Mouse (Mus musculus) stomach, embryonic 16.5 days (tissue): Measurements from ENCODE around the gene Grk5. TPM values are rescaled to one million over a fixed set of nuclear protein-coding genes. Genes with fewer than 3 reads are reported as not detected.

Source experiments
- ATAC-seq: fragments of 200-750 bp; cut with Nextera tagmentation; 2 replicates; pipeline ENCODE4 v1.8.0; 2017; ENCODE audit warnings: moderate number of reproducible peaks, moderate TSS enrichment; ENCODE audit not compliant: insufficient read depth, low FRiP score
- H3K27ac ChIP-seq: fragments of 300-500 bp; sonication (generic); 2 replicates; pipeline ENCODE4 v1.5.1; 2014; ENCODE audit warnings: low read length
- H3K27me3 ChIP-seq: fragments of 300-500 bp; sonication (generic); 2 replicates; pipeline ENCODE4 v1.6.1; 2014; ENCODE audit warnings: low read length, control low read depth, mixed read lengths; ENCODE audit not compliant: control insufficient read depth, insufficient read depth
- H3K36me3 ChIP-seq: fragments of 300-500 bp; sonication (generic); 2 replicates; pipeline ENCODE4 v1.6.1; 2014; ENCODE audit warnings: low read length; ENCODE audit not compliant: control insufficient read depth, insufficient read depth
- H3K4me1 ChIP-seq: fragments of 300-500 bp; sonication (generic); 2 replicates; pipeline ENCODE4 v1.6.1; 2014; ENCODE audit warnings: low read length, control low read depth, mixed read lengths; ENCODE audit not compliant: control insufficient read depth, insufficient read depth
- H3K4me2 ChIP-seq: fragments of 300-500 bp; sonication (generic); 2 replicates; pipeline ENCODE4 v1.6.1; 2014; ENCODE audit warnings: low read depth, low read length, mixed read lengths
- H3K4me3 ChIP-seq: fragments of 300-500 bp; sonication (generic); replicated peaks from 2 replicates; pipeline ENCODE4 v1.5.1; 2014; ENCODE audit warnings: mild to moderate bottlenecking, low read length
- H3K9ac ChIP-seq: fragments of 300-500 bp; sonication (generic); 2 replicates; pipeline ENCODE4 v1.6.1; 2014; ENCODE audit warnings: low read length
- H3K9me3 ChIP-seq: fragments of 300-500 bp; sonication (generic); replicated peaks from 2 replicates; pipeline ENCODE4 v1.6.1; 2016; ENCODE audit warnings: low read length, control low read depth; ENCODE audit not compliant: control insufficient read depth
- WGBS: fragments of 180-500 bp; shearing (Covaris S2); extraction: QIAGEN DNeasy Blood & Tissue Kit; methylation state at CpG from one replicate; pipeline ENCODE4 v1.1.7; 2014; 5-methylcytosine and 5-hydroxymethylcytosine counted together
- polyA plus RNA-seq: library from polyadenylated mRNA; unstranded; fragments of >200 nt; fragmentation: Nextera tagmentation; extraction: Ambion mirVana; gene quantifications from 2 replicates; pipeline ENCODE4 v1.2.1, GENCODE M21; 2015

Grk5 gene
- polyA plus RNA-seq, 1 experiment from 2014 or later, result 3.4 TPM

- Histone ChIP-seq H3K27me3 (no peaks in the 10 kb centered on the region), H3K4me1 (peaks cover 13% of the 10 kb centered on the region), H3K27ac (peak overlapping the region; percentile 37; the same call in 1 of the 2 replicates), H3K36me3 (no peaks in the 10 kb centered on the region), H3K9ac (no peak overlapping the region), H3K4me3 (no peak overlapping the region), H3K9me3 (no peaks in the 10 kb centered on the region), H3K4me2 (no peak overlapping the region)
- WGBS, result 37% methylated on average over 2 of the region's 2 CpGs
- no peak for ATAC-seq
These were observed 132.0 kb downstream of the Grk5 start for GRCm38 (mm10) chr19:61021502-61021901.

DNA sequence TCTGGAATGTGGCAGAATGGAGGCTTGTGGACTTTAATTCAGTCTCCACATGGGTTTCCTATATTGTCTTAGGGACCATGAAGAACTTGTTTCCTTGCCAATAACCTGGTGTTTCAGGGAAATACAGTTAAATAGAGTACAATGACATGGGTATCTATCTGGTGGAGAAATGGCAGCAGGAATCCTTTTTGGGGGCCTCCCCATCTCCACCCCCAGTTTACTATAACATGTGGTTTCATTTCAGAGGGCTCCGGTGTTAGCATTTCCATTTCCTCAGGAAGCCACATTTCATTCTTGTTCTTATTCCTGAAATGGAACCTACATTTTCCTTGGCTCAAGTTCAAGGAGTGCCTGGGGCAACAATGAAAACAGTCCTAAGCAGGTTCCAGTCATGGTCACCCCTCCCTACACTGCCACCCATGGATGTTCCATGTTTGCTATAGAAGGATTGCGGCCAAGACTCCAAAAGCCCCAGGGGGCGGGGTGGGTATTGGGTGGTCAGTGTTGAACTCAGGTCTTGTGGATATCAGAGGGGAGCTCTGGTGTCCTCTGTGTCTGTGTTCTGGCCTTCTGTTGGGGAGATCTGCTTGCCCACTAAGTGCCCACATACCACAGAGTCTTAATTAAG, 132.5 kb downstream of the Grk5 start:
- H3K9ac ChIP-seq, result no peak overlapping the region
- H3K4me1 ChIP-seq, result peaks cover 13% of the 10 kb centered on the region
- H3K9me3 ChIP-seq, result no peaks in the 10 kb centered on the region
- peak overlapping the region; percentile 37; the same call in 1 of the 2 replicates for H3K27ac ChIP-seq
- H3K4me3 ChIP-seq, result no peak overlapping the region
- ATAC-seq, result no peak
- WGBS, result 74% methylated on average over 3 of the region's 3 CpGs
- H3K4me2 ChIP-seq, result no peak overlapping the region
- no peaks in the 10 kb centered on the region for H3K27me3 ChIP-seq
- H3K36me3 ChIP-seq, result no peaks in the 10 kb centered on the region

DNA sequence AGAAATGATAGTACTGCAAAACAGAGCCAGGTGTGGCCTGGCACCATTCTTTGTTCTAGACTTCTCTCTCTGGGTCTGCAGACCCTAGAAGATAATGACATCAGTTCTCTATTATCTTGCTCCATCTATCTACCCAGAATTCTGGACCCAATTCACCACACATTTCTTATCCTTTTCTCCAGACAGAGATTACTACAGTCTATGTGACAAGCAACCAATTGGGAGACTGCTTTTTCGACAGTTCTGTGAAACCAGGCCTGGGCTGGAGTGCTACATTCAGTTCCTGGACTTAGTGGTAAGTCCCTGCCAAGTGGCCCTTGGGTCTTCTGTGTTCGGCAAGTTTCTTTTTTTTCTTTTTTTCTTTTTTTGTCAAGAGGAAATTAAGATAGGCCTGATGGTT, 142.0 kb downstream of the Grk5 start:
- no peak overlapping the region for H3K4me2 ChIP-seq
- no peak overlapping the region for H3K4me3 ChIP-seq
- H3K27me3 ChIP-seq, result no peaks in the 10 kb centered on the region
- no peak overlapping the region for H3K9ac ChIP-seq
- no peak for ATAC-seq
- no peaks in the 10 kb centered on the region for H3K36me3 ChIP-seq
- no peaks in the 10 kb centered on the region for H3K4me1 ChIP-seq
- H3K9me3 ChIP-seq, result no peaks in the 10 kb centered on the region
- no peak overlapping the region for H3K27ac ChIP-seq
- WGBS, result 83% methylated on average over 2 of the region's 2 CpGs

GRCm38 (mm10) chr19:61039151-61039550, 149.6 kb downstream of the Grk5 start:
- Histone ChIP-seq H3K9ac (no peak overlapping the region), H3K27me3 (no peaks in the 10 kb centered on the region), H3K4me2 (no peak overlapping the region), H3K36me3 (no peaks in the 10 kb centered on the region), H3K9me3 (no peaks in the 10 kb centered on the region), H3K4me1 (no peaks in the 10 kb centered on the region), H3K4me3 (no peak overlapping the region), H3K27ac (no peak overlapping the region)
- no peak for ATAC-seq

- no peaks in the 10 kb centered on the region for H3K4me1 ChIP-seq
- 75% methylated on average over 2 of the region's 2 CpGs for WGBS
- H3K9me3 ChIP-seq, result peaks cover 1% of the 10 kb centered on the region; the same call in 1 of the 2 replicates
- H3K27ac ChIP-seq, result no peak overlapping the region
- no peak for ATAC-seq
- no peaks in the 10 kb centered on the region for H3K27me3 ChIP-seq
- H3K9ac ChIP-seq, result no peak overlapping the region
- H3K36me3 ChIP-seq, result no peaks in the 10 kb centered on the region
- H3K4me2 ChIP-seq, result no peak overlapping the region
- no peak overlapping the region for H3K4me3 ChIP-seq
These were observed 159.1 kb downstream of the Grk5 start for GRCm38 (mm10) chr19:61048646-61049045.

DNA sequence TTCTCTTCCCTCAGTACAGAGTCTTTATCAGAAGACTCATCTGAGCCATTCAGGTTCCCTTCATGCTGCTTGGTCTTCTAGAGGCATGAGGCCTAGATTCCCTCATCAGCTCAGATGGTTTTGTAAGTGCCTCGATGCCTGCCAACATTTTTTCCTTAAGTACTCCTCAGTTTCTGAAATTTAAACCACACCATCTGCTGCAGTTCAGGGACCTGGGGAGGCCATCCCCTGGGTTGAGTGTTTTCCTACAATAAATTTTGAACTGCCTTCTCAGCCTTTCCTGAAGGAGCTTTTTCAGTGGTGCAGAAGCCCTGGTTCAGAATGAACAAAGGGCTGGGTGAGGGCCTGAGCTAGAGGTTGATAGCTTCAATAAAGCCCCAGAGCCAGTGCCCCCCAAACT, 159.9 kb downstream of the Grk5 start:
- no peak for ATAC-seq
- Histone ChIP-seq H3K27me3 (no peaks in the 10 kb centered on the region), H3K4me1 (no peaks in the 10 kb centered on the region), H3K27ac (no peak overlapping the region), H3K4me2 (no peak overlapping the region), H3K9ac (no peak overlapping the region), H3K36me3 (no peaks in the 10 kb centered on the region), H3K4me3 (no peak overlapping the region), H3K9me3 (peaks cover 5% of the 10 kb centered on the region; the same call in 1 of the 2 replicates)
- WGBS, result 50% methylated on average over 1 of the region's 1 CpGs

DNA sequence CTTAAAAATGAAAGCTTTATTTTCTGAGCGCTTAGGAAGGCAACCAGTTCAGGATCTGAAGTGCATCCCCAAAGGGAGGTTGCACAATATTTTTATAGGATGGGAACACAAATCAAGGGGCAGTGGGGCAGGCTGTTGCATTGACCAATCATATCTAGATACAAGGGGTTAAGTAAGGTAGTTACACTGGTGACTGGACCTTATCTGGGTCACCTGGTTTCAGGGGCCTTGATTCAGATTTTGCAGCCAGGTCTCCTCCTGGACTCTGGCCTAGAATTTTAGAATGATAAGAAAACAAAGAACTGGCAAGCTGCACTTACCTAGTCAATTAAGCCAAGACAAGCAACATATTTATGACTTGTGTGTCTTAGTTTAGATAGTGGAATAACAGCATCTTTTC, 161.6 kb downstream of the Grk5 start:
- 91% methylated on average over 1 of the region's 1 CpGs for WGBS
- Histone ChIP-seq H3K27me3 (no peaks in the 10 kb centered on the region), H3K4me1 (0 out of 2 replicates have a peak, but pooled peaks cover 2% of the 10 kb centered on the region), H3K4me3 (no peak overlapping the region), H3K9ac (no peak overlapping the region), H3K27ac (no peak overlapping the region), H3K36me3 (no peaks in the 10 kb centered on the region), H3K9me3 (peaks cover 5% of the 10 kb centered on the region; the same call in 1 of the 2 replicates), H3K4me2 (no peak overlapping the region)
- no peak for ATAC-seq

GRCm38 (mm10) chr19:61052008-61052407, 162.5 kb downstream of the Grk5 start:
- Histone ChIP-seq H3K9ac (no peak overlapping the region), H3K36me3 (no peaks in the 10 kb centered on the region), H3K4me3 (no peak overlapping the region), H3K4me2 (no peak overlapping the region), H3K27ac (no peak overlapping the region), H3K27me3 (no peaks in the 10 kb centered on the region), H3K9me3 (peaks cover 5% of the 10 kb centered on the region; the same call in 1 of the 2 replicates), H3K4me1 (peaks cover 4% of the 10 kb centered on the region; the same call in 1 of the 2 replicates)
- ATAC-seq, result no peak

DNA sequence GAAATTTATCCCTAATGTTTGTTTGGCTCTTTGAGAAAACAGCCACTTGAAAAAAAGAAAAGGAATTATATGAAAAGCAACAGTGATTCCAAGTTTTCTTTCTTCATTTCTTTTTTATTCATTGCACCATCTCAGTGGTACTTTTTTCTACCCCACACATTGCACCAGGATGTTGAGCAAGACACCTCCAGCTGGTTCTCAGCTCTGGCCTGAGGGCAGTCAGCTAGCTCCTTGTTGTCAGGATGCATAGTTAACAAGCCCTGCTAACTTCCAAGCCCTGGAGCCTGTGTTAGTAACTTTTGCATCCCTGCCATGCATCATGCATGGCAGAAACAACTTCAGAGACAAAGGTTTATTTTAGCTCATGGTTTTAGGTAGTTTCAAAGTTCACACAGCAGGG, 163.2 kb downstream of the Grk5 start:
- peaks cover 5% of the 10 kb centered on the region; the same call in 1 of the 2 replicates for H3K9me3 ChIP-seq
- no peak overlapping the region for H3K4me3 ChIP-seq
- no peak overlapping the region for H3K27ac ChIP-seq
- no peak for ATAC-seq
- peaks cover 11% of the 10 kb centered on the region; the same call in 1 of the 2 replicates for H3K4me1 ChIP-seq
- H3K9ac ChIP-seq, result no peak overlapping the region
- no peaks in the 10 kb centered on the region for H3K27me3 ChIP-seq
- no peak overlapping the region for H3K4me2 ChIP-seq
- no peaks in the 10 kb centered on the region for H3K36me3 ChIP-seq
